Mouse (Mus musculus): ENCODE measurements around the gene Ube2o.
"Not testable (repeated sequence)": the region's sequence is repeated elsewhere in the genome, so short reads cannot be mapped to it uniquely, and the experiment has no call there.

GRCm38 (mm10) chr11:116611168-116611567 is 29.9 kb upstream of the Ube2o start:
- not testable (repeated sequence) for TF ChIP-seq GATA1, TAL1 (IDR thresholded peaks at IDR 0.05; ENCODE audit: low read length)

Measured in erythroblast, embryonic 14.5 days (primary cell).